Mouse (Mus musculus): ENCODE results near the gene Cnga1.

- no peak for TF ChIP-seq CTCF (IDR thresholded peaks at IDR 0.05; ENCODE audit: borderline replicate concordance, insufficient read depth, low read depth, low read length)
- TF ChIP-seq POLR2A (IDR thresholded peaks at IDR 0.05; ENCODE audit: borderline replicate concordance, insufficient read depth, low read length), result no peak
Measured at GRCm38 (mm10) chr5:72617413-72617812, 26.7 kb downstream of the Cnga1 start.
